Mouse (Mus musculus) mouse trophoblast stem cell (cell line): ENCODE measurements around the gene Tmem204.

ENCODE experiments used
- in situ Hi-C, 2 experiments: fragments of 300-500 bp; cut with MseI, MboI; formaldehyde crosslinking; loops; 2 replicates in 1 of 2; 3 replicates in 1 of 2; pipeline ENCODE4 v1.15.1; 2025

The Tmem204 gene

DNA sequence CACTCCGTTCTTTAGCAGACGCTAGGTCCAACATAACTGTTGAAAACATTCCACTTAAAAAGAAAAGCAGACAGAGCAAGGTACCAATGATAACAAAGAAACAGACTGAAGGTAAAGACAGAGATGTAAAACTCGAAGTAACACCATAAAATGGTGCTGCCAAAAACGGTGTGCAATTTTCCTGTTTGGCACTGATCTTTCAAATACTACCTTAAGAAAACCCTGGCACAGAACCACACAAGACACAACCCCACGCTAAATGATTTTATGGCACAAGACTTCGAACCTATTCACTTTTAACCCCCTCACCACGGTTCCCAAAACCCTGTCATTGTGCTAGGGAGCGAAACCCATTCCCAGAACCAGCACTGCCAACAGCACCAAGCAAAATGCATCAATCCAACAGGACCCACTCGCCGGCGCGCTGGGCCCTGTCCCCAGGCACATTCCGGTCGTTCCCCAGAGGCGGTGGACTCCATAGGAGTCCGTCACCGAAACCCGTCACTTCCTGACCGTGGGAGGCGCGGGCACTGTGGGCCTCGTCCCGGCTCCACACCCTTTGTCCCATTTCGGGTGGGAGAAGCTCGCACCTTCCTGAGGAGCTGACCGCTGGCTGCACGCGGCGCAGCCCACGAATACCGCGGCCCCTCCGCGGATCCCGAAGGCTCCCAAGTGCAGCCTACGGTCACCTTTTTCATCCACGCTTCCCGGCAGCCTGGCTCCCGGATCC, 68.4 kb downstream of the Tmem204 start:
- in situ Hi-C loops: no loop called here

DNA sequence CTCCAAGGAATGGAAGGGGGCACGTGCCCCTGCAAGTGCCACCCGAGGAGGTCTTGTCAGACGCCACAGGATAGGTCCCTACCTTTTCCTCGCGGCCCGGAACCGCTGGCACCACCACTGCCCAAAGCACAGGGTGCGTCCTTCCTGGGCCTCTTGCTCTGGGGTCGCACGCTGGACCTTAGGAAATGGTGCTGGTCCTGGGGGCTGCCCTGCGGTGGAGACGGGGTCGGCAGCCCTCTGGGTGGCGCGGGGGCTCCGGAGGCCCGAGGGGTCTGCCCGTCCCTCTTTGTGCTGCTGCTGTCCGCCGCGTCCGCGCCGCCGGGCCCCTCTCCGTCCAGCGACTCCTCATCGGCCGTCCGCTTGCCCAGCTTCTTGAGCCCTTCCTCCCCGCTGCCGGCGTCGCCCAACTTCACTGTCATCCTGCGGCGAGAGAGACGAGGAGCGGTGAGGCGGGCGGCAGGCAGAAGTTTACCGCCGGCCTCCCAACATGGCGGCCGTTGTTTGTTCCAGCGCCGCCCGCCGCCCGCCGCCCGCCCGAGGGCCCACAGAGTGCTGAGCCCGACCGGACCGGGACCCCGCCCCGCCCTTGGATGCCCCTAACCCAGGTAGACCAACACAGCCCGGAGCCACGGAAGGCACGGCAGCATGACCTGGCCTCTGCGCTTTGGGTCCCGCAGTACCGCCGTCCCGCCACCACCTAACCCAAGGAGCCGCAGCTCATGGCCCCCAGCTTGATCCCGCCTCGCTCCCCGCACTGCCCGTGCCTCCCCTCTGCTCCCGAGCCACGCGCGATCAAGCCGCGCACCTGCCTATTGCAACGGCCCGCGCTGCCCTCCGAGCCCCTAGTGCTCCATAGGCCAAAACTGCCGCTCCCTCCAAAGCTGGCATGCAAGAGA, 69.5 kb downstream of the Tmem204 start:
- in situ Hi-C loops: no loop called here
